Mouse (Mus musculus): Measurements from ENCODE around the gene Ror1.

GRCm38 (mm10) chr4:100203688-100204087 lies 108.1 kb downstream of the Ror1 start:
- no peak for TF ChIP-seq TCF12 (IDR thresholded peaks at IDR 0.05; ENCODE audit: insufficient read depth, poor library complexity, severe bottlenecking)
- TF ChIP-seq CEBPB (IDR thresholded peaks at IDR 0.05; ENCODE audit: insufficient read depth, poor library complexity, severe bottlenecking) = no peak
- no peak for TF ChIP-seq POLR2A (IDR thresholded peaks at IDR 0.05; ENCODE audit: insufficient read length, low read depth)
- no peak for TF ChIP-seq USF1 (IDR thresholded peaks at IDR 0.05; ENCODE audit: low read depth)
- TF ChIP-seq MYOG (IDR thresholded peaks at IDR 0.05; ENCODE audit: control insufficient read depth in 1 of 3, insufficient read depth in 1 of 3, insufficient read length in 2 of 3, low read depth in 2 of 3) = no peak
- TF ChIP-seq MAX (IDR thresholded peaks at IDR 0.05; ENCODE audit: low read depth) = no peak
- no peak for TF ChIP-seq POLR2AphosphoS2 (IDR thresholded peaks at IDR 0.05; ENCODE audit: insufficient read length, low read depth)
- TF ChIP-seq REST (IDR thresholded peaks at IDR 0.05; ENCODE audit: insufficient read depth, insufficient read length) = no peak
